Mouse (Mus musculus): Measurements from ENCODE around the gene Acad12. TPM values are rescaled to one million over a fixed set of nuclear protein-coding genes. Genes with fewer than 3 reads are reported as not detected.

Gene Acad12
- polyA plus RNA-seq, 1 experiment from 2014 or later = 2.8 TPM

DNA sequence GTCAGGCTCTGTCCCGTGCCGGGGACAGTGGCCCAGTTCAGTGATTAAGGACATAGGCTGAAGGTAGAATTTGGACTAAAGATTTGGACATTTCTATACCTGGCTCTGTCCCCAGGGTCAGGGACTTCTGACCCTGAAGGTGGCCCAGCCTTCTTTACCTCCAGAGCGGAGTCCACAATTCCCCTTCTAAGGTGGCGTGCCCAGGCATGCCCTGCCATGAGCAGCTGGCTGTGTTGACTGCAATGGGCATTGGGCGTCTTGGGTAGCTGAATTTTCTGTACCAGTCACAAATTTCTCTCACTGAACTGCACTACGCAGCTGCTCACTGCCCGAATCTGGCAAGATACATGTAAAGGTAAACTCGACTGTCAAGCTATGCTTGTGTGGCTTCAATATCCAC lies 36.8 kb downstream of the Acad12 start:
- Histone ChIP-seq H3K36me3 (ENCODE audit: control insufficient read depth, insufficient read depth, low read length) (0 out of 2 replicates have a peak, but pooled peaks cover 6% of the 10 kb centered on the region), H3K9me3 (ENCODE audit: control insufficient read depth, low read length) (no peaks in the 10 kb centered on the region), H3K27ac (ENCODE audit: low read depth, low read length) (no peak overlapping the region), H3K9ac (ENCODE audit: low read depth, low read length) (no peak overlapping the region), H3K4me3 (ENCODE audit: low read depth, low read length) (no peak overlapping the region), H3K4me1 (replicated peaks; ENCODE audit: control insufficient read depth, insufficient read depth, low read length) (no peaks in the 10 kb centered on the region), H3K27me3 (ENCODE audit: control insufficient read depth, insufficient read depth, low read length) (no peaks in the 10 kb centered on the region), H3K4me2 (replicated peaks; ENCODE audit: low read depth, low read length) (no peak overlapping the region)
- no peak for ATAC-seq (ENCODE audit: low FRiP score)
- WGBS = 93% methylated on average over 8 of the region's 8 CpGs
- DNase-seq (ENCODE audit: low spot score) = no peak

DNA sequence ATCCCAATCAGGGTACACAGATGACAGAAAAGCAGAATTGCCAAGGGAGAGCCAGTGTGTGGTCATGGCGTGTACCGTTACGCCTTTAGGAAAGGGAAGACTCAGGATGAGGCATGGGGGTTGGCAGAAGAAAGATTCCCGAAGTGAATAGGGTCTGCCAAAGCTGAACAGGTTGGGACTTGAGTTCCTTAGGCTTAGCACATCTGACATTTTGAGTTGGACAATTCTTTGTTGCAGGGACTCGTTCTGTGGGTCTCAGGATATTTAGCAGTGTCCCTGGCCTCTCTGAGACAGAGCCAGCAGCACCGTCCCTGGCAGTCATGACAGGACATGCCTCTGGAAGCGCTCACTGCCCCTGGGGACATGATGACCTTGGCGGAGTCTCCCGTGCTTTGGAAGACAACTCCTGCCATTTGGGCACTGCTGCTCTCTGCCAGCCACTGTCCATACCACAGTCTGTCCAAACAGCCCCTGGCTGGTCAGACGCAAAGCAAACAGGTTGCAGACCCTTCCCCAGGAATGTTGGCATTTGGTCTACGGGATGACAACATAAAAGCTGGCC lies 41.7 kb downstream of the Acad12 start:
- Histone ChIP-seq H3K27ac (ENCODE audit: low read depth, low read length) (no peak overlapping the region), H3K36me3 (ENCODE audit: control insufficient read depth, insufficient read depth, low read length) (0 out of 2 replicates have a peak, but pooled peaks cover 6% of the 10 kb centered on the region), H3K4me3 (ENCODE audit: low read depth, low read length) (no peak overlapping the region), H3K4me2 (replicated peaks; ENCODE audit: low read depth, low read length) (no peak overlapping the region), H3K9me3 (ENCODE audit: control insufficient read depth, low read length) (no peaks in the 10 kb centered on the region), H3K4me1 (replicated peaks; ENCODE audit: control insufficient read depth, insufficient read depth, low read length) (no peaks in the 10 kb centered on the region), H3K9ac (ENCODE audit: low read depth, low read length) (no peak overlapping the region), H3K27me3 (ENCODE audit: control insufficient read depth, insufficient read depth, low read length) (no peaks in the 10 kb centered on the region)
- DNase-seq (ENCODE audit: low spot score) (no peak), ATAC-seq (ENCODE audit: low FRiP score) (no peak)
- 87% methylated on average over 11 of the region's 11 CpGs for WGBS

DNA sequence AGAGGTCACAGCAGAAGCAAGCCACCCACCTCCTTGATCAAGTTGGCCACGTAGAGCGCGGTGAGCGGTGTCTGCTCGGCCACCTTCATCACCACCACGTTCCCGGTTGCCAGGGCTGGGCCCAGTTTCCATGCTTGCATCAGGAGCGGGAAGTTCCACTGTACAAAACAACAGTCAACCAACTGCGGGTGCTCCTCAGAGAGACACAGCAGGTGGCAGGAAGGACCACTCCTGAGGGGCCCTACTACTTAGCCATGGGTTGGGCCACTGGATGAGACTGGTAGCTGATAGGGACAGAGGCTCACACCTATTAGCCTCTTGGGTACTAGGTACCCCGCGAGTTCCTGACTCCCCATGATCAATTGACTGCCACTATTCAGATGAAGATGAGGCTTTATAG lies 42.9 kb downstream of the Acad12 start:
- Histone ChIP-seq H3K4me3 (ENCODE audit: low read depth, low read length) (no peak overlapping the region), H3K27me3 (ENCODE audit: control insufficient read depth, insufficient read depth, low read length) (no peaks in the 10 kb centered on the region), H3K36me3 (ENCODE audit: control insufficient read depth, insufficient read depth, low read length) (0 out of 2 replicates have a peak, but pooled peaks cover 6% of the 10 kb centered on the region), H3K27ac (ENCODE audit: low read depth, low read length) (no peak overlapping the region), H3K4me1 (replicated peaks; ENCODE audit: control insufficient read depth, insufficient read depth, low read length) (no peaks in the 10 kb centered on the region), H3K4me2 (replicated peaks; ENCODE audit: low read depth, low read length) (no peak overlapping the region), H3K9me3 (ENCODE audit: control insufficient read depth, low read length) (no peaks in the 10 kb centered on the region), H3K9ac (ENCODE audit: low read depth, low read length) (no peak overlapping the region)
- 94% methylated on average over 11 of the region's 11 CpGs for WGBS
- DNase-seq (ENCODE audit: low spot score) = no peak
- ATAC-seq (ENCODE audit: low FRiP score) = no peak

DNA sequence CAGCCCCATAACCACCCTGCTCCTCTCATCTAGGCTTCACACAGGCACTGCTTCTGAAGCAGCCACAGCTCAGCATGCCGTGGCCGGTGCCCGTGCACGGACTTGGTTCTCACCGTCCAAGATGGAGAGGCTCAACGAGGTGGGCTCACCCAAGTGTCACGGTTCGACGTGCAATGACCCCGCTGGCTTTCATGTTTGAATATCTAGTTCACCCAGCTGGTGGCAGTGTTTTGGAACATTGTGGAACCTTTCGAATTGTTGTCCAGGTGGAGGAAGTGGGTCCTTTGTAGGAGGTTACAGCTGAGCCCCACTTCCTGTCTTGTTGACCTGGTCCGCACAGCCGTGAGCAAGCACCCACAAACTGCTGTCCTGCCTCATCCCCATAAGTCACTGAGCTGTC lies 44.6 kb downstream of the Acad12 start:
- H3K9ac ChIP-seq (ENCODE audit: low read depth, low read length) = no peak overlapping the region
- no peaks in the 10 kb centered on the region for H3K27me3 ChIP-seq (ENCODE audit: control insufficient read depth, insufficient read depth, low read length)
- 0 out of 2 replicates have a peak, but pooled peaks cover 2% of the 10 kb centered on the region for H3K36me3 ChIP-seq (ENCODE audit: control insufficient read depth, insufficient read depth, low read length)
- no peaks in the 10 kb centered on the region for H3K4me1 ChIP-seq (replicated peaks; ENCODE audit: control insufficient read depth, insufficient read depth, low read length)
- H3K4me2 ChIP-seq (replicated peaks; ENCODE audit: low read depth, low read length) = no peak overlapping the region
- ATAC-seq (ENCODE audit: low FRiP score) (no peak), DNase-seq (ENCODE audit: low spot score) (no peak)
- 91% methylated on average over 13 of the region's 13 CpGs for WGBS
- H3K9me3 ChIP-seq (ENCODE audit: control insufficient read depth, low read length) = no peaks in the 10 kb centered on the region
- no peak overlapping the region for H3K4me3 ChIP-seq (ENCODE audit: low read depth, low read length)
- H3K27ac ChIP-seq (ENCODE audit: low read depth, low read length) = no peak overlapping the region

DNA sequence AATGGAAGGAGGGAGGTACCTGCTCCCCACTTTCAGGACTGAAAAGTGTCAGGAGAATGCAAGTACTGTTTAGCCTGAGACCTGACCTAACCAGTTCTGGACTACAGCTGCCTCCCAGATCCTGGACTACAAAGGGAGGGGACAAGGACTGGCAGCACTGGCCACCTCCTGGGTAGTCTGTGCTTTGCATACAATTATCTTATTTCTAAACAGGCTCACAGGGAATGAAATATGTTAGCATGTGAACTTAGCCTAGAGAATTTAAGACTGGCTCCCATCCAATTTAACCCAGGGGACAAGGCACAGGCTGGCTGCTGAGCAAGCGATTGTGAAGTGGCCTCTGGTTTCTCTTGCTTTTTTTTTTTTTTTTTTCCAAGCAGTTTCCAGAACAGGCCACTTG lies 48.0 kb downstream of the Acad12 start:
- no peaks in the 10 kb centered on the region for H3K4me1 ChIP-seq (replicated peaks; ENCODE audit: control insufficient read depth, insufficient read depth, low read length)
- no peaks in the 10 kb centered on the region for H3K27me3 ChIP-seq (ENCODE audit: control insufficient read depth, insufficient read depth, low read length)
- no peak overlapping the region for H3K4me3 ChIP-seq (ENCODE audit: low read depth, low read length)
- no peaks in the 10 kb centered on the region for H3K9me3 ChIP-seq (ENCODE audit: control insufficient read depth, low read length)
- WGBS = 96% methylated on average over 1 of the region's 1 CpGs
- no peak overlapping the region for H3K9ac ChIP-seq (ENCODE audit: low read depth, low read length)
- H3K36me3 ChIP-seq (ENCODE audit: control insufficient read depth, insufficient read depth, low read length) = no peaks in the 10 kb centered on the region
- ATAC-seq (ENCODE audit: low FRiP score) (no peak), DNase-seq (ENCODE audit: low spot score) (no peak)
- no peak overlapping the region for H3K27ac ChIP-seq (ENCODE audit: low read depth, low read length)
- H3K4me2 ChIP-seq (replicated peaks; ENCODE audit: low read depth, low read length) = no peak overlapping the region

DNA sequence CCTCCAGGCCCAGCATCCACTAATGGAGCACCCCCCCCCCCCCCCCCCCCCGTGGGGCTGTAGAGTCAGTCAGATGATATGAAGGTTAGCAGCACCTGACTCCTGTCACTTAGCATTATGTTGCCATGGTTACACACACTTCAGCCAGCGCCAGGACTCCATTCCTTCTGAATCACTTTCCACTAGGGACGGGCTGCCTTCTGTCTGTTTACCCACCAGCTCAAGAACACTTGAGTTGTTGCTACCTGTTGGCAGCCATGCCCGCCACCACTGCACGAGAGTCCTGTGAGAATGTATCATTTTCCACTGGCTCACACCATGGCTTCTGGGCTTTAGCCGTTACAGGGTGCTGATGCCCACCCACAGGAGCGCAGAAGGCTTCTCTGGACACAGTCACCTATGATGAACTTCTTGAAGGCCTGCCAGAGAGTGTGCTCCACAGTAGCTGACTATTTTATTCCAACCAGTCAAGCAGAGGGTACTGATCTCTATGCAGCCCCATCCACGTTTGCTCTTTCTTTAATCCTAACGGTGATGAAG lies 48.8 kb downstream of the Acad12 start:
- H3K9me3 ChIP-seq (ENCODE audit: control insufficient read depth, low read length) = no peaks in the 10 kb centered on the region
- no peaks in the 10 kb centered on the region for H3K36me3 ChIP-seq (ENCODE audit: control insufficient read depth, insufficient read depth, low read length)
- DNase-seq (ENCODE audit: low spot score) = no peak
- H3K9ac ChIP-seq (ENCODE audit: low read depth, low read length) = no peak overlapping the region
- WGBS = 89% methylated on average over 9 of the region's 9 CpGs
- H3K27ac ChIP-seq (ENCODE audit: low read depth, low read length) = no peak overlapping the region
- H3K4me2 ChIP-seq (replicated peaks; ENCODE audit: low read depth, low read length) = no peak overlapping the region
- H3K4me1 ChIP-seq (replicated peaks; ENCODE audit: control insufficient read depth, insufficient read depth, low read length) = no peaks in the 10 kb centered on the region
- ATAC-seq (ENCODE audit: low FRiP score) = no peak
- no peaks in the 10 kb centered on the region for H3K27me3 ChIP-seq (ENCODE audit: control insufficient read depth, insufficient read depth, low read length)
- no peak overlapping the region for H3K4me3 ChIP-seq (ENCODE audit: low read depth, low read length)

DNA sequence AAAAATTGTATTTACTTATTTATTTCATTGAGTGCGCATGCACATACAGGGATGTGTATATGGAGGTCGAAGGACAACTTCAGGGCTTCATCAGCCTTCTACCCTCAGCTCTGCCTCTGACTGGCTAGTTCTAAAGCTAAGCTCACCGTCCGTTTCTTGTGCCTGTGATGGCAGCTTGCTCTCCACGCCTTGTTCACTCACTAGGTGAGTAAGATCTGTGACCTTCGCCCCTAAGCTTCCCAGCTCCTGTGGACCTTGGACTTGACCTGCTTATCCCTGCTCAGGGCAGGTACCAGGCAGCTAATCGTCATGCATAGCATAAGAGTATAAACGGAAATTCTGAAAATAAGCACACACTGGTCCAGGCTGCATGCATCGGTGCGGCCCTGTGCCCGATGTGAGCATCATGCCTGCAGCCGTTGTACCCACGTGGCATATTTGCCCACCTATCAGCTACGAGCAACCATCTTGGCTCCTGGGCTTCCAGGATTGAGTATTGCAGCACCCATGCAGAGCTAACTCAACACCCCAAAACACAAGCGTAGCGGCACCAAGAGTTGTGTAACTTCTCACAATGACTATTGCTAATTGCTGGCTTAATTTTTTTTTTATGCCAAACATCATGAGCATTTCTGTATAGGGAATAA lies 52.6 kb downstream of the Acad12 start:
- H3K36me3 ChIP-seq (ENCODE audit: control insufficient read depth, insufficient read depth, low read length) = no peaks in the 10 kb centered on the region
- no peaks in the 10 kb centered on the region for H3K4me1 ChIP-seq (replicated peaks; ENCODE audit: control insufficient read depth, insufficient read depth, low read length)
- no peak overlapping the region for H3K27ac ChIP-seq (ENCODE audit: low read depth, low read length)
- ATAC-seq (ENCODE audit: low FRiP score) (no peak), DNase-seq (ENCODE audit: low spot score) (no peak)
- H3K9ac ChIP-seq (ENCODE audit: low read depth, low read length) = no peak overlapping the region
- no peaks in the 10 kb centered on the region for H3K9me3 ChIP-seq (ENCODE audit: control insufficient read depth, low read length)
- 92% methylated on average over 16 of the region's 16 CpGs for WGBS
- H3K4me2 ChIP-seq (replicated peaks; ENCODE audit: low read depth, low read length) = no peak overlapping the region
- H3K27me3 ChIP-seq (ENCODE audit: control insufficient read depth, insufficient read depth, low read length) = no peaks in the 10 kb centered on the region
- H3K4me3 ChIP-seq (ENCODE audit: low read depth, low read length) = no peak overlapping the region

DNA sequence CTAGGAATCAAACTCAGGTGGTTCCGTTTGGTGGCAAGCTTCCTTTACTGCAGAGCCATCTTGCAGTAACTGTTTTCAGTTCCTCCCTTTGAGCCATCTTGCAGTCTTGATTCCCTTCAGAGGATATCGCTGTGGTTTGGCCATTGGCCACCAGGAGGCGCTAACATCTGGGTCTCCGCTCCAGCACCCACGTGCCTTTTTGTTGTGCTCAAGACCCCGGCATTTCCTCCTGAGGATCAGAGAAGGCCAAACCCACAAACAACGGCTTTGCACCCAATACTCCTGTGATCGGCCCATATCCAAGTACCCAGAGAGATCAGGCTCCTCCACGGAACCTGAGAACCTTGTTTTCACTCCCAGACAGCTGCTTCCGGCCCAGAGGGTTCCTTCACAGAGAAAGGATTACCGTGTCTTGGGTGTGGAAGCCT lies 54.3 kb downstream of the Acad12 start:
- Histone ChIP-seq H3K9ac (ENCODE audit: low read depth, low read length) (peak overlapping the region; percentile 44; the same call in 1 of the 2 replicates), H3K9me3 (ENCODE audit: control insufficient read depth, low read length) (no peaks in the 10 kb centered on the region), H3K27ac (ENCODE audit: low read depth, low read length) (no peak overlapping the region), H3K4me2 (replicated peaks; ENCODE audit: low read depth, low read length) (no peak overlapping the region), H3K36me3 (ENCODE audit: control insufficient read depth, insufficient read depth, low read length) (no peaks in the 10 kb centered on the region), H3K27me3 (ENCODE audit: control insufficient read depth, insufficient read depth, low read length) (no peaks in the 10 kb centered on the region), H3K4me3 (ENCODE audit: low read depth, low read length) (no peak overlapping the region), H3K4me1 (replicated peaks; ENCODE audit: control insufficient read depth, insufficient read depth, low read length) (no peaks in the 10 kb centered on the region)
- DNase-seq (ENCODE audit: low spot score) (peak; percentile 95), ATAC-seq (ENCODE audit: low FRiP score) (no peak)
- WGBS = 16% methylated on average over 11 of the region's 11 CpGs

DNA sequence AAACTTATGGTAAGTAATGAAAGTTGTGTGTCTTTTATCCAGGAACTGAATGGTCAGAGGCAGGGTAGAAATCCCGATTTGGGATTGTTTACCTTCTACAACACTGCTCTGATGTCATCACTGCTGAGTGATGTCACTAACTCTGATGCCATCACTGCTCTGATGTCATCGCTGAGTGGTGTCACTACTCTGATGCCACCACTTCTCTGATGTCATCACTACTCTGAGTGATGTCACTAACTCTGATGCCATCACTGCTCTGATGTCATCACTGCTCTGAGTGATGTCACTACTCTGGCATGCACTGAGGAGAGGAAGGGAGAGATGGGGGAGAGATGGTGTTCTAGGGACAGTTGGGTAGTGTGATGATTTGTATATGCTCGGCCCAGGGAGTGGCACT lies 56.3 kb downstream of the Acad12 start:
- H3K27ac ChIP-seq (ENCODE audit: low read depth, low read length) = no peak overlapping the region

More for the DNA sequence above, 56.3 kb downstream of the Acad12 start:
- Histone ChIP-seq H3K9ac (ENCODE audit: low read depth, low read length) (no peak overlapping the region), H3K4me1 (replicated peaks; ENCODE audit: control insufficient read depth, insufficient read depth, low read length) (no peaks in the 10 kb centered on the region), H3K36me3 (ENCODE audit: control insufficient read depth, insufficient read depth, low read length) (no peaks in the 10 kb centered on the region), H3K9me3 (ENCODE audit: control insufficient read depth, low read length) (no peaks in the 10 kb centered on the region), H3K4me2 (replicated peaks; ENCODE audit: low read depth, low read length) (no peak overlapping the region), H3K27me3 (ENCODE audit: control insufficient read depth, insufficient read depth, low read length) (no peaks in the 10 kb centered on the region), H3K4me3 (ENCODE audit: low read depth, low read length) (no peak overlapping the region)
- WGBS = 91% methylated on average over 3 of the region's 3 CpGs
- ATAC-seq (ENCODE audit: low FRiP score) (no peak), DNase-seq (ENCODE audit: low spot score) (no peak)

Measured in hindbrain, embryonic 11.5 days (tissue).